Mouse (Mus musculus): Measurements from ENCODE around the gene Sfmbt2.
A peak's percentile ranks its signal among the peaks of the same experiment; 100 is the strongest.
"Not testable (repeated sequence)": the region's sequence is repeated elsewhere in the genome, so short reads cannot be mapped to it uniquely, and the experiment has no call there.

Gene Sfmbt2

DNA sequence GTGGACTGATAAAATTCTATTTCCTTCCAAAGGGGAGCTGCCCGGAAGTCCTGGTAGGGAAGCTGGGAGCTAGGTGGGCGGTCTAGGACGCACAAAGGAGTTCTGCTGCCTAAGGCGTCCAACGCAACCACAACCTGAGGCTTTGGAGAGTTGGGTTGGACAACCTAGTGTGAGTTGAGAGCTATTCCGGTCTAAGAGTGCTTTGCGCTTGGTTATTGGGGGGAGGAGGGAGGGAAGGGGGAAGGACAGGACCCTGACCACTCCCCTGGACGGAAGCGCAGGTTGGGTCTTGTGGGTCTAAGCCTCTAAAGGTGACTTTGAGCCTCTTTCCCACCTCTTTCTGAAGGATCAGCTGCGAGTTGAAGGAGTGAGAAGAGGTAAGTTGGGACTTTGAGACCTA, at the start of gene Sfmbt2:
Sfmbt2 (plus strand) TSS at position 335 of the 400 bp plus-strand sequence.
- DNase-seq (ENCODE audit: low spot score in 2 of 2), result no peak

DNA sequence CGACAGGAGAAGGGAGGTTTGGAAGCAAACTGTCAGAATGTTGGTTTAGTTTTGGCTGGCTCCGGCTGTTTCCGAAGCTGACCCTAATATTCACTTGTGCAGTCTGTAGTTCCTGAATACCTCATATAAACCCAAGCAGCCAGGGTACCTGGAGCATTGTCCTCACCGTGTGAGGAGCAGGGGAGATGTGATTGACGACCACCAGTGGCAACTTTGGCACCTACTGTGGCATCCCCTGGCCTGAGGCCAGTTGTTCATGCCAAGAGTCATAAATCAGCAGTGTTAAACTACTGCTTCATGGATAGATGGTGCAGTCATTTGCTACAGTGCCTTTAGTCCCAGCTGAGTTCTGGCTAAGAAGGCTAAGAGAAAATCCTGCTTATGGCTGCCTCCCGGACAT, 49.2 kb upstream of the Sfmbt2 start:
- no peak for DNase-seq (ENCODE audit: low spot score in 2 of 2)

DNA sequence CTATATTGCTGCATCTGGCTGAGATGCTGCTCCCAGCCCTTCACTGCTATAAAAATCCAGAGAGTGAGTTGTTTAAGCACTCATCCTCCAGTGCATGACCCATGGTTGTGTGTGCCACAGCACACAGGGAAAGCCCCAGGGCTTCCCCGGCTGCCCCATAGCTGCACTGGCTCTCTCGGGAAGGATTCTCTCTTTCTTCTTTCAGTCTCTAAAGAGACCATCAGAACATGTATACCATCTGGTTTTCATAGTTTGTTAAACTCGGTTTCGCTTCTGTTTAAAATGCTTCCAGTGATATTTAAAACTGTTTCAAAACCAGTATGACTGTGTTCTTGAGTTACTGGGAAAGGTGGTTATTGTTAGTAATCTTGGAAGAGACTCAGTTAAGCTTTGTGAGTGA, 47.1 kb upstream of the Sfmbt2 start:
- no peak for DNase-seq (ENCODE audit: low spot score in 2 of 2)

DNA sequence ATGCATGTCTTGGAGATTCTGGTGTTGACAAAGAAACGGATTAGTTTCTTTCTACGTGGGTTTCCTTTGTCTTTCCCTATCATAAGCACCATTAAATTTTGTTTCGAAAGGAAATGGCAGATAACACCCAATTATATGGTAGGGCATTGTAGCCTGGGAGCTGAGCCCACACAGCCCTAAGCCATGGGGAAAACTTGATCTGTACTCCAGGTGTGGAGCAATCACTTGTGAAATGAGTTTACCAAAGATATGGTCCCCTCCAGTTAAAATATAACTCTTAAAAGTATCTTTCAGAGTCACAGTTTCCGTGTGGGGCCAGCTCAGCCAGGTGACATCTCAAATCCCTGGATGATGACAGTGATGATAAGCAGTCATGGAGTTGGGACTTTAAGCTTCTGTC, 45.3 kb upstream of the Sfmbt2 start:
- no peak for DNase-seq (ENCODE audit: low spot score in 2 of 2)

DNA sequence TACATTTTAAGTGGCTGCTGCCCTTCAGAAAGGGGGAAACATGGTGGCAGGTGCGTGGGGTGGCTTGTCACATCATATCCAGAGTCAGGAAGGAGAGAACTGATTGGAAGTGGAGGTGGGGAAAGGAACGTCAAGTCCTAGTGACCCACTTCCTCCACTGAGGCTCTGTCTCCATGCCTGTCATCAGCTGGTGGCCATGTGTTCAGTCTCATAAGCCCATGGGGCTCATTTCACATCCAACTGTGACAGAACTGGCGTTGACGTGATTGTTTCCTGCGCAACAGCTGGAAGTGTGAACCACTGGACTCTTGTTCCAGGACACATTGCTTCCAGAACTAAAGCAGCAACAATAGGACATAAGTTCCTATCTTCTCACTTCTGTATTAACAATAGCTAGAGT, 40.1 kb upstream of the Sfmbt2 start:
- DNase-seq (ENCODE audit: low spot score in 2 of 2), result no peak

DNA sequence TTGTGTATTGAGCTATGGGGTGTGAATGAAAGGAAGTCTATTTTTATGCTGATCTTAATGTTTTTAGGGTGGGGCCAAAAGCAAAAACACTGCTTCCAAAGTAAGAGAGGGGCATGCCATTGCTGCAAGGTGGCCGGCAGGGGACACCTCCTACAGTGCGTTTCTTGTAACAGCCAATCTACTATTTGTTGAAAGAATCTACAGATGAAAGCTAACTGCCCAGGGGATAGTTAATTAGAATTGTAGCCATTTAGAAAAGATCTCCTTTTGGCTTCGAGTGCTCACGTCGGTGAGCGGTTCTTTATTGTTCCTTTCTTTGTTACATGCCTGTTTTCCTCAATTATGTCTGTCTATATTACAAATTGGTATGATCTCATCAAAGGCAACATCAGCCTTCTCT, 36.0 kb upstream of the Sfmbt2 start:
- no peak for DNase-seq (ENCODE audit: low spot score in 2 of 2)

DNA sequence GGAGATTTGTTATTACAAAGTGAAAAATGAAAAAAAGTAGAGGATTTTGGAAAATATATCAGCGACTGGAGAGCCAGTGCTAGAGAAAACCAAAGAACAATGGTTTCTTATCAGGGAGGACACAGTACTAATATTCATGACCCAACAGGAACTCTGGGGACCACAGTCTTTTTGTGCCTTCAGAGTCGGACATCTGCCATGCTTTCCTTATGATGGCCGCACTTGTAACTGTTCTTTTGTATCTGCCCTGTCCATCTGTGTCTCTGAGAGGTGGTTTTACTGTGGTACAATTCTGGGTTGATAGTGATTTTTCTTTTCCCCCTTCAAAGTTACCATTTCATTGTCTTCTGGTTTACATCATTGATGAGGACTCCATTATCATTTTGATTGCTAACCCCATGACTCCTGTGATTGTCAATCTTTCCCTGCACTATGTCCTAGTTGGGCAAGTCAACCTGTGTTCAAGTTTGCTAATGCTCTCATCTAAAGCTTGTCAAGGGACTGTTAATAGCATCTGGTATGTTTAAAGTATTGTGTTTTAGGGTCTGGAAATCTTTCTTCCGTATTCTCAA, 35.2 kb upstream of the Sfmbt2 start:
- DNase-seq (ENCODE audit: low spot score in 2 of 2), result no peak

DNA sequence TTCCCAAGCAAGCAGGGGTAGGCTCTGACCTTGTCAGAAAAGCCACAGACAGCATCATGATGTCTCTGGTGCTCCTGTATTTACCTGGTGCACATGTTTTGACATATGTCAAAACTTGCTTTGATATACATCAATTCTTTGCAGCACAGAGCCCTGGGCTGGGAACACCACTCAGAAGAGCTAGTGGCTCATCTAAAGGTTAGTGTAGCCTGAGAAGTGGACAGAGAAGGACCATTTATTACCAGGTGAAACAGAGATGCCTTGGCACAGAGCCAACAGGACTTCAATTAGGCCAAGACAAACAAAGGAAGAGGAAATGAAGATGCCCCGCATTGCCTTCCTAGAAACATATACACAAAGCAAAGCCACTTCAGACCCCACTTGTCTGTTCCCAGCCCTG, 30.3 kb upstream of the Sfmbt2 start:
- no peak for DNase-seq (ENCODE audit: low spot score in 2 of 2)

DNA sequence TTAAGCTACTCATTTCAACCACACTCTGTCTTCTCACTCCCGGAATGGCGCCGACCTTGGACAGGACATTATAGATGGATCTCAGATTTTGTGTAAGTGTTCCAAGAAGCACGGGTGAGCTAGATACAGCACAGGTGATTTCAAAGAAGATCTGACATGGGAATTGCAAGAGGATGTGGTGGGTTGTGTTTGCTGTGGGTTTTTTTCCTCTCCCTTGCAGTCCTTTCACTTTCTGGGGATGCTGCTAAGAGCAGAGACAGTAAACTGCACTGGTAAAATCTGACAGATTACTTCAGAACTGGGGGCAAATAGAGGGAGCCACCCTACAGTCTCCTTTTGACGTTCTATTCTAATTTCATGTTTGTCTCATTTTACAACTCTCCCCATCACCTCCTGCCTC, 26.8 kb upstream of the Sfmbt2 start:
- DNase-seq (ENCODE audit: low spot score in 2 of 2), result no peak

DNA sequence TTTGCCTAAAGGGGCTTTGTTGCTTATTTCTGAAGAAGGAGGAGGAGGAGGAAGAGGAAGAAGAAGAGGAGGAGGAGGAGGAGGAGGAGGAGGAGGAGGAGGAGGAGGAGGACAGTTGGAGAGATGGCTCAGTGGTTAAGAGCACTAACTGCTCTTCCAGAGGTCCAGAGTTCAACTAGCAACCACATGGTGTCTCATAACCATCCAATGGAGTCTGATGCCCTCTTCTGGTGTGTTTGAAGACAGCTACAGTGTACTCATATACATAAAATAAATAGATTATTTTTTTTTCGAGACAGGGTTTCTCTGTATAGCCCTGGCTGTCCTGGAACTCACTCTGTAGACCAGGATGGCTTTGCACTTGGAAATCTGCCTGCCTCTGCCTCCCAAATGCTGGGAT, 26.2 kb upstream of the Sfmbt2 start:
- not testable (repeated sequence) for DNase-seq (ENCODE audit: low spot score in 2 of 2)

DNA sequence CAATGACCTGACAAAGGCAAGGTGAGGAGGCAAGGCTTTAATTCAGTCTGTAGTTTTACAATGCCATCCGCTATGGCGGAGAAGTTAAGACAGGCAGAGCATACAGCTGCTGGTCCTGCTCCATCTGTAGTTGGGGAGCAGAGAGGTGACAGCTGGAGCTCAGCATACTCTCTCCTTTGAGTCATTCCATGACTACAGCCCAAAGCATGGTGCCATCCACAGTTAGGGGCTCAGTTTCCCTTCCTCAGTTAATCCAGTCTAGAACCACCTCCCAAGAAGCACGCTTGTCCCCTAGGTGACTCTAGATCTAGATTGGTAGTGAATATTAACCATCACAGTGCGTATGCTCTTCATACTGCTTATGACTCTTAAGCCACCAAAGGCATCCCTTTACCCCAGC, 23.1 kb upstream of the Sfmbt2 start:
- DNase-seq (ENCODE audit: low spot score in 2 of 2), result no peak

DNA sequence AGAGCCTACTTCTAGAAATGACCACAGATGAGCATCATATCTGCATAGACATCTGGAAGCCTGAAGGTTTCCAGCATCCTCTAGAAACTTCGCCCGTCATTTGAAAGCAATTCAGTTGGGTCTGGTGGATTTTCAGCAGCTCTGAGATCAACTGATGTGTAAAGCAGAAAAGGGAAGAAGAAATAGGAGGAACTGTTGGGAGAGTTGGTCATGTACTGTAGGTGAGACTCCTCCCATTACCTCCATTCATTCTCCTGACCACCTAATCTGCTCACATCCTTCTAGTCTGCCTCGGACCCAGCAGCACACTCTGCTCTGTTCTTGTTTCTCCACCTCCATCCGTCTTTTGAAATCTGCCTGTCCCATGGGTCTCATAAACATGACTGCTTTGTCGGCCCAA, 22.3 kb upstream of the Sfmbt2 start:
- no peak for DNase-seq (ENCODE audit: low spot score in 2 of 2)

DNA sequence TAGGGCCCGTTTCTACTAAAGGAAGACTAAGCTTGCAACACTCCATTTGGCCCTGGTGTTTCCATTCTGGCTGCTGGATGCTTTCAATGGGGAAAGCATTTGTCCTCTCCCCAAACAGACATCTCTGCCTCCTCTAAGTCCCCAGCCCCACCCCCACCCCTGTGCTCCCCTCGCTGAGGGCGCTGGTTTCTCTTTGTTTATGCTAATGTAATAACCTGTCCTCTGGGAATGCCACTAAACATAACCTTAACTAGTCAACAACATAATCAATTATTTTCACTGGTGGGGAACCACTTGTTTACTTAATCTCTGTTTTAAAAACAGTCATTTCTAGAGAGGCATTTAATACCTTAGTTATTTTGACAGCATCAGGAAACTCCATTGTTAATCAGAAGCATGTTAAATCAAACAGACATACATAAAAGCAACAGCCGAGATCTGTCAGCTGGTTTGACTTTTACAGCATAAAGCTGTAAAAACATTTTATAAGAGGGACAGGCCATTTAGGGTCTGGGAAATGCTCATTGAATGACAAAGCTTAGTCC, 20.0 kb upstream of the Sfmbt2 start:
- DNase-seq (ENCODE audit: low spot score in 2 of 2), result no peak

DNA sequence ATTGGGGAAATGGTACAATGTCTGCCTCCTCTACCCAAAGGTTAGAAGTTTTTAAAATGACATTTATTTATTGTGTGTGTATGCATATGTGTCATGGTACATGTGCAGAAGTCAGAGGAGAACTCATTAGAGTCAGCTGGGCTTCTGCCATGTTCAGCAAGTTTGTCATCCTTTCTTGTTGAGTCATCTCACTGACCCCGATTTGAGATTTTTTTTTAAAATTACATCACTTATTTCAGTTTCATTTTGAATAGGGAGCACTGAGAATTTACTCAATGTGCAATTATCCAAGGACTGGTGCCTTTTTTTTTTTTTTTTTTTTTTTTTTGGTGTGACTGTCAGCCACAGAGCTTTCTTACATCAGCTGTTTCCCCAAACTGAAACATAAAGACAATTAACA, 19.2 kb upstream of the Sfmbt2 start:
- DNase-seq (ENCODE audit: low spot score in 2 of 2), result no peak

DNA sequence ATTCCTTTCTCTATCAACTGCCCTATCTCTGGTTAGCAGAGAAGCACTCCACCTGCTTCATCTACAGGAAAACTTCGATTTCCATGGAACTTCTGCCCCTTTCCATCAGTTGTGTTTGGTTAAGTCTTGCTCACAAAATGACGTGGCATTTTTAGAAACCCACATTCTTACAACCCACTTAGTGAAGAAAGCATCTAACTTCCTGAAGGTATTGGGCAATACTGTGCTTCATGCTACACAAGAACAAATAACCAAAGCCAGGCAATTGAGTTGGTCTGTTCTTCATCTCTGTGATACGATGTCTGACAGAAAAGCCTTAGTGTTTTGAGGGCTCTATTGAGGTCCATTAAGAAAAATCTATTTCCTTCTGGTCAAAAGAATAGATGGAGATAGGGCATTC, 17.4 kb upstream of the Sfmbt2 start:
- no peak for DNase-seq (ENCODE audit: low spot score in 2 of 2)

DNA sequence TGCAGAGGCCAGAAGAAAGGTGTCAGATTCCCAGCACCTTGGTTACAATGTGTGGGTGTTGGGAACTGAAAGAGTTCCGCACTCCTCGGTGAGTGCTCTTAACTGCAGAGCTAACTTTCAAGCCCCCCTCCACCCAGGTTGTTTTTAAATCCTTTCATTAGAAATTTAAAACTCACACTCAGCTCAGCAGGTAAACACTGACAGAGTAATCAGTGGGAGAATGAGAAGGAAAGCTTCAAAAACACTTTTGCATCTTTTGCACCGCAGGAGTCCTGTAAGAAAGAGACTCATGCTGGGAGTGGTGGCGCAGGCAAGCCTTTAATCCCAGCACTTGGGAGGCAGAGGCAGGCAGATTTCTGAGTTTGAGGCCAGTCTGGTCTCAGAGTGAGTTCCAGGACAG, 16.4 kb upstream of the Sfmbt2 start:
- DNase-seq (ENCODE audit: low spot score in 2 of 2), result no peak

DNA sequence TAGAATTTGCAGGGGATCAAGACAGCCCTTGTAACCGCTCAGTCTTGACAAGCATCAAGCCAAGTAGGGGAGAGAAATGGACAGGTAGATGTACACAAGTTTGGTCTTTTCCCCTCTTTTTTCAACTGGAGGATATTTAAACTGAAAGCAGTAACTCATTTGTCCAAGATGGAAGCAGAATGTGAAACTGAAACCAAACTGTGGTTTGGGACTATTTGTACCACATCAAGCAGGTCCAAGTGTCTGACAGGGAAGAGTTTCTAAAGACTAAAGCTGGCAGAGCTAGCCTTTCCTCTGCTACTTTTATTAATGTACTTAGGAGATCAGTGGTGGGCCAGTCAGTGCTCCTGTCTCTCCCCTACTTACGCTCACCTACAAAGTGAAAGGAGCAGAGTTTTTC, 10.4 kb upstream of the Sfmbt2 start:
- no peak for DNase-seq (ENCODE audit: low spot score in 2 of 2)

DNA sequence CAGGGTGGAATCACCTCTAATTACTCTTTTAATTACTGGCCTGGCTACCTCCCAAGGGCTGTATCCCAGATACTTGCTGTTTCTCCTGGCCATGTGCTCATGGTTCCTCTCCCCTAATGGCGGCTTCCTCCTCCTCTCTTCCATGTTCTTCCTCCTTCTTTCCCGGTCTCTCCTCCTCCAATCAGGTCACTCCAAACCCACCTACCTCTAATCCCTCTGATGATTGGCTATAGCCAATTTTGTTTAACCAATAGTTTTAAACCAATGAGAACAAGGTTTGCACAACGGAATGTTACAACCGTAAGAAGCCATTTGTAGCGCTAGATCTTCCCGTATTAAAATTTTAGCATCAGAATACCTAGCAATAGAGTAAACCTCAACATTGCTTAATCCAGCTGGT, 5.2 kb upstream of the Sfmbt2 start:
- no peak for DNase-seq (ENCODE audit: low spot score in 2 of 2)

DNA sequence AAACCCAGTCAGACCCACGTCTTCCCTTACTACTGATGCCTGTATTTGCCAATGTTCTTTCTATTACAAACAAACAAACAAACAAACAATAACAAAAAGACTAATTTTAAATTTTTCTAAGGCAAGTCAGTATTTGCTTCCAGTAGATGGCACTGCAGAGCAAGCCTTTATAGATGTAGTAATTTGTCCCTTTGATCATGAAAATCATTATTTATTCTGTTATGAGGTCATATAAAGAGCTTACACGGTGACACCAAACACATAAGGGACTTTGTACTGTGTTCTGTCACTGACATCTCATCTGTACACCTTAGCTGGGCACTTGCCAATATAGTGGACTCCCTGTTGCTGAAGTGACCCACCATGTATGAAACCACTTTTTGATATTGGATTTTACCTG, 4.0 kb upstream of the Sfmbt2 start:
- DNase-seq (ENCODE audit: low spot score in 2 of 2), result no peak

DNA sequence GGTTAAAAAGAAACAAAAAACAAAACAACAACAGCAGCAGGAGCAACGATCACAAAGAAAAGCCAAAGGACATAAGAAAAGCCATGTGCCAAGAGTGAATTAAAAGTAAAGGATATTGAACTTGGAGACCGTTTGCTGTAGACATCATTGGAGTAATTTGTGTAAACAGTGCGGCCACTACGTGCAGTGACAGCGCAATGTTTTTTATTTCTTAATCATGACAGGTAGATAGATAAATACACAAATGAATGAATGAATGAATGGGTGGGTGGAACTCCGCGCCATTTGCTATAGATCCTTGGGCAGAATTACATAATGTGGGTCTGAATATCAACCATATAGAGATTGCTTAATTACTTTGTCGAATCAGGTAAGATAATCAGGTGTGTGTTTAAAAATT, 634 bp upstream of the Sfmbt2 start:
- no peak for DNase-seq (ENCODE audit: low spot score in 2 of 2)

DNA sequence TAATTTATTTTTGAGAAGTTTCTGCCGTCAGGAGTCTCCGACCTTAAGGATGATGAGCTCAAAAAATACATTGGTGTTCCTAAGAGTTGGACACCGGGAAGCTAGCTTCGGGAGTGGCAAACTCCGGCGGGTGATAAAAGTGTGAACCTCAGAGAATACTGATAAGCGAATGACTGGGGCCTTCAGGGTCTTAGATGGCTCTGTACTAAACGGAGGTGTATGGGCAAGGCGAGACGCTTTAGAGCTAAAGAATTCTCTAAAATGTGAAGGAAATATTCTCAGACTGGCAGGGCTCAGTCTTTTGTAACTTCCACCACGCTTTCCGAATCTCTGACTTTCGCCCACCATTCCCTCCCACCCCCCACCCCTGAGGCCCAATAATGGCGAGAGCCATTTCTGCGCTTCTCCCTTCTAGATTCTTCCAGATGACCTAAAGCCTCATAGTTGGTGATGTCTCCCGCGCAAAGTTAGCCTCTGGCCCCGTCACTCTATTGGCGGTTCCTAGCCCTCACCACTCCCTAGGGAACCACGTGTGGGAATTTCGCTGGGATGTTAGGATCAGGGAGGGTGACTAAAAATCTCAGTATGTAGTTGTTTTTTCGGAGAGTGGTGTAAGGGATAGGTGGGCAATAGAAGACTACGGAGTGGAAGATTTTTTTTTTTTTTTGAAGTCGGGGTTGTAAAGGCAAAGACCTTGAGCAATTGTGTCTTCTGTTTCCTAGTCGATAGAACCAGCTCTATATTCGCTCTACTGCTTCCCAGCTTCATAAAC, 563 bp downstream of the Sfmbt2 start:
- no peak for DNase-seq (ENCODE audit: low spot score in 2 of 2)

DNA sequence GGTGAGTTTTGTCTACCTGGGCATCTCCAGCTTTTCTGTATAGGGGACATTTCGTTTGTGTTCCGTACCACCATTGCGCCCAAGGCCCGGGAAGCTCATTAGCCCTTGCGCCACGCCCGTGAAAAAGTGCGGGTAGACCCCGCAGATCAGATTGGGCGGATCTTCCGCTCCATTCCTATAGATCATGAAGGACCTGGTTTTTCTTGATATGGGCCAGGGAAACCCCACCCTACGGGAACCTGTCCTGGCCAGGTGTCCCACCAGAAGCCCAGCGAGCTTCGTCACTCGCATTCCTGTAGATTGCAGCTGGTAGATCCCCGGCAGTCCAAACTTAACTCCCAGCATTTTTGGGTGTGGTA, 1.1 kb downstream of the Sfmbt2 start:
- no peak for DNase-seq (ENCODE audit: low spot score in 2 of 2)

DNA sequence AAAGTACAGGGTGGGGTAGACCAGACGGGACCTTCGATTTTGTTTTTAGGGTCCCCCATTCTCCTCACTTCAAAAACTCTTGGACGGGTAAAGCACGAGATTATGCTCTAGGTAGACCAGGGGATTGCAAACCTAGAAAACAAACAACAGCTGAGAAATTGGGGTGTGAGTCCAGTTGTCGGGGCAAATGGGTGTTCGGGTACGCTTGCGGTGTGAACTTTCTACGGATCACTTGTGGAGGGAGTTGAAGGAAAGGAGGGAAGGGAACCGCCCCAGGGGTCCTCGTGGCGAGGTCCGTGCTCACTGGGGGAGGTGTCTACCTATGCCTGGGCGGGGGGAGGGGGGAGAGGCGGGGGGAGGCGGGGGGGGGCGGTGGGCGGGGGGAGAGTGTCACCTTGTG, 1.6 kb downstream of the Sfmbt2 start:
- no peak for DNase-seq (ENCODE audit: low spot score in 2 of 2)

DNA sequence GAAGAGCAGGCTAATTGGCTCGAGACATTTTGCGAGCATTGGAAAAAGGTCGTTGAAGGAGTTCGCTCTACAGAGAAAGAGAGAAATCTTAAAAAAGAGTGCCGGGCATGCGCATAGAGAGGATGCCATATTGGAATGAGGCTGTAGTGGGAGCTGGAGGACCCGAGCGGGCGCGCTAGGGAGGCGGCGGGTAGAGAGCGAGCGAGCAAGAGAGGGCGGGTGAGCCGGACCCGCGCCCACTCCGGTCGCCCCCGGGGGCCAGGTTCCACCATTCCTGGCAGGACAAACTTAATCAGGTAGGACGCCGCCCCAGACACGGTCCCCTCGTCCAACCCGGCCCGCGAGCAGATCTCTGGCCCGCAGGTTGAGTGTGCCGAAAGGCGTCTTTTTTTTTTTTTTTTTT, 2.0 kb downstream of the Sfmbt2 start:
- peak; percentile 10 to 34 for DNase-seq (ENCODE audit: low spot score in 2 of 2)
